Mouse (Mus musculus) spleen, adult 2 months (tissue): ENCODE results near the gene 4933411K16Rik. TPM values are rescaled to one million over a fixed set of nuclear protein-coding genes. Genes with fewer than 3 reads are reported as not detected.

Experiments
- DNase-seq, 2 experiments: peaks; one replicate each; pipeline versions ENCODE4 v3.0.0 to v3.0.0-alpha.2; 2012 to 2021; ENCODE audit warnings: low spot score in 2 of 2, low read depth in 1 of 2
- H3K27ac ChIP-seq: fragments of 200-500 bp; 2 replicates; pipeline ENCODE4 v1.5.1; 2012; ENCODE audit warnings: low read length, inconsistent platforms; ENCODE audit not compliant: insufficient read depth
- H3K27me3 ChIP-seq: fragments of 200-500 bp; 2 replicates; pipeline ENCODE4 v1.6.1; 2012; ENCODE audit warnings: mild to moderate bottlenecking, moderate library complexity, low read length, inconsistent platforms; ENCODE audit not compliant: control insufficient read depth, insufficient read depth
- H3K36me3 ChIP-seq: fragments of 200-500 bp; 2 replicates; pipeline ENCODE4 v1.6.1; 2012; ENCODE audit warnings: mild to moderate bottlenecking, low read length, inconsistent platforms; ENCODE audit not compliant: control insufficient read depth, insufficient read depth
- H3K4me1 ChIP-seq: fragments of 200-500 bp; 2 replicates; pipeline ENCODE4 v1.6.1; 2011; ENCODE audit warnings: inconsistent platforms; ENCODE audit not compliant: control insufficient read depth, insufficient read depth, insufficient read length
- H3K4me3 ChIP-seq: fragments of 200-500 bp; 2 replicates; pipeline ENCODE4 v1.5.1; 2011; ENCODE audit warnings: mild to moderate bottlenecking, inconsistent platforms; ENCODE audit not compliant: insufficient read depth, insufficient read length; ENCODE audit errors: extremely low read depth
- CTCF ChIP-seq: fragments of 200-500 bp; IDR thresholded peaks from 2 replicates; pipeline ENCODE4 v1.5.1; 2011; ENCODE audit warnings: mild to moderate bottlenecking, inconsistent platforms; ENCODE audit not compliant: insufficient read depth, insufficient read length, insufficient replicate concordance; ENCODE audit errors: extremely low read depth
- POLR2A ChIP-seq: fragments of 200-500 bp; IDR thresholded peaks from 2 replicates; pipeline ENCODE4 v1.6.1; 2011; ENCODE audit warnings: low read depth, low read length, inconsistent platforms
- WGBS: fragments of 180-500 bp; shearing (Covaris S2); methylation state at CpG from one replicate; pipeline ENCODE4 v1.1.7; 2018; 5-methylcytosine and 5-hydroxymethylcytosine counted together
- polyA plus RNA-seq: library from polyadenylated mRNA; depleted of rRNA; stranded (reverse); fragments of >200 nt; gene quantifications from 2 replicates; pipeline ENCODE4 v1.2.3, GENCODE M21; 2012

Gene 4933411K16Rik
- polyA plus RNA-seq, 1 experiment, result 0.11 TPM

DNA sequence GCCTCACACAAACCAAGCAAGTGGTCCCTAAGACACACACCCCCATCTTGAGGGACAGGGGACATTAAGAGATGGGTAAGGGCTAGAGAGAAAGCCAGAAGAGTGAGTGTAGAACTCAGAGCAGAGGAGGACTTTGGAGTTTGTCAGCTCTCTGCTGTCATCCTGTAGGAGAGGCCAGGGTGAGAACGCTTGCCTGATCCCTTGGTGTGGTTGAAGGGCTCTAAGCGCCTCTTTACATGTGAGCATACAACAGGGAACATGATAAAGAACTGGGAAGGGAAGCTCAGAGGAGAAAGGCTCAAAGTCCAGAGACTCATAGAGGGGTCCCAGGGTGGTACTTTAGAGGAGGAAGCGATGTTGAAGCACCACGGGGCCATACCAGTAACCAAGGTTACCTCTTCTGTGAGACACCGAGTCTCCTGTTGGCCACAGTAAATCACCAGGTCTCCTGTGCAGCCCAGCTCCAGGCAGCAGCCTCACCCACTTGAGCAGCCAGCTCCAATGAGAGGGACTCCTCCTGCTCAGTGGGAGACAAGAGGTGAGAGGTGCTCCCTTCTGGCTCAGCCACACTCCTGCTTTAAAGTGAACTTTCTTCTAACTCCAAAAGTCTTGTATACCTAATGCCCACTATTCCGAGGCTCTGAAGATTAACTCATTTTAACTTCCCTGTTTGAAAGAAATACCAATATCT lies 4.8 kb downstream of the 4933411K16Rik start:
- 75% methylated on average over 6 of the region's 6 CpGs for WGBS
- H3K27me3 ChIP-seq, result no peaks in the 10 kb centered on the region
- TF ChIP-seq CTCF (no peak), POLR2A (no peak)
- no peaks in the 10 kb centered on the region for H3K4me1 ChIP-seq
- H3K36me3 ChIP-seq, result no peaks in the 10 kb centered on the region
- DNase-seq, result no peak
- no peak overlapping the region for H3K4me3 ChIP-seq
- no peak overlapping the region for H3K27ac ChIP-seq

DNA sequence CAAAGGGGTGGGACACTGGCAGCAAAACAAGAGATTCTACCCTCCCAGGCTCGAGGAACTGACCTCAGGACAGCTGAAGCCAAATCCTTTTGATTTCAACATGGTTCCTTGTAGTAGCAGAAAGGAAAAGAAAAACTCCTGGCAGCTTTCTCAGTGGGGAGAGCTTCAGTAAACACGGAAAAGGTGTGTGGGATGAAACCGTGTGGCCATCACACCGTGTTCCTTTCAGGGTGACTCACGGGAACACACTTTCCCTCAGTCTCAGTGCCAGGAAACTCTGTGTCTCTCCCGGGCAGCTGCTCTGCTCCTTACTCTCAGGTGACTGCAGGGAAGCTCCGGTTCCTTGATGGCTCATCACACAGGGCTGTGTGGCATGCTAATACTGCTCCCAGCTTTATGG lies 6.4 kb downstream of the 4933411K16Rik start:
- Histone ChIP-seq H3K4me1 (no peaks in the 10 kb centered on the region), H3K36me3 (no peaks in the 10 kb centered on the region), H3K4me3 (no peak overlapping the region), H3K27me3 (no peaks in the 10 kb centered on the region), H3K27ac (no peak overlapping the region)
- TF ChIP-seq POLR2A, result no peak
- TF ChIP-seq CTCF, result no peak
- no peak for DNase-seq
- 68% methylated on average over 7 of the region's 7 CpGs for WGBS

DNA sequence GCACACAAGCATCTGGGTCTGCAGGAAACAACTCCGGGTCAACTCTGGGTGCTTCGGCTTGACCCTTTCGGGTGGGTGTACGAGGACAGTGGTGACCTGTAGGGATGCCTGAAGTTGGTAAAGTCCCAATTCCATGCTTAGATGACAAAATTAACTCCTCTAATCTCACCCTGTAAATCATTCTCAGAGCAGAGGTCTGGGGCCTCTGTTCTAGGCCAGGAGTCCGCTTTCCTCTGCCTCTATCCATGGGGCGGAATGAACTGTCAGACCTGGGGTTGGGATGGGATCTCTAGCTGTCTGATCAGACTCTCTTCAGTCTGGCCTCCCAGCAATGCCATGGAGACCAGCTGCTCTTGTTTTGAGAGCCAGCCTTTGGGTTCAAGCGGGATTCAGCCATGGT lies 9.4 kb downstream of the 4933411K16Rik start:
- WGBS, result 93% methylated on average over 7 of the region's 7 CpGs
- H3K4me1 ChIP-seq, result no peaks in the 10 kb centered on the region
- H3K36me3 ChIP-seq, result no peaks in the 10 kb centered on the region
- H3K4me3 ChIP-seq, result no peak overlapping the region
- no peaks in the 10 kb centered on the region for H3K27me3 ChIP-seq
- H3K27ac ChIP-seq, result no peak overlapping the region
- no peak for DNase-seq
- TF ChIP-seq CTCF (no peak), POLR2A (no peak)

DNA sequence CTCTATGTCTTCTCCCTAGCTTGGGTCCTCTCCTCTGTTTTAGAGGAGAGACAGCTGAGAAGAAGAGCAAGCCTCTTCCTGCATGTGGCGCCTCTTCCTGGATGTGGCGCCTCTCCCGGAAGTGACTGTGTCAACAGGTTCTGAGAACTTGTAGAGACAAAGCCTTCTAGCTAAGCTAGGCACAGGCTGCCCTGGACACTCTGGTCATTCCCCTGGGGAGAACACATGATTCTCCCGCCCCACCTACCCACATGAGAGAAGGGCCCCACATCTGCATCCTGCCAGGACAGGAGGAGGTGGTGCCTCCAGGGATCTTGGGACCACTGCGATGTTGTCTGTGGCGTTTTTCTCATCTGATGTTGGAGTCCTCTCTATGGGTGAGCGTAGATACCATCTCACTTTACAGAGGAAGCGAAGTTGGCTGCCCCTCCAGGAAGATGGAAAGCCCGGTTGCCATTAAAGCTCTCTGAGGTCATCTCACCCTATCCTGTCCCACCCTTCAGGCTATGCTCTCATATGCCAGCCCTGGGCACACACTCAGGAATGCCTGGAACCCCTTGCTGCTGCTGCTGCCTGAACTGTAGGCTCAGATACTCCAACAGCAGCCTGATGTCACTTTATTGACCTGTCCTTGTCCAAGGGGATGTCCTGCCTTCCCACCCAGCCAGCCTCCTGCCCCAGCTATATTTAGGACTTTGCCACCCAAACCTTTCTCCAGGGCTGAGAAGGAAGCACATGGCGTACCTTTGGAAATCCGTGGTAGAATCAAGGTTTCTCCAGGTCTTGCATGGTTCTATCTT lies 16.6 kb downstream of the 4933411K16Rik start:
- DNase-seq, result no peak
- no peak overlapping the region for H3K4me3 ChIP-seq
- TF ChIP-seq CTCF (no peak), POLR2A (no peak)
- H3K27me3 ChIP-seq, result no peaks in the 10 kb centered on the region
- H3K4me1 ChIP-seq, result no peaks in the 10 kb centered on the region
- WGBS, result 60% methylated on average over 11 of the region's 11 CpGs
- no peaks in the 10 kb centered on the region for H3K36me3 ChIP-seq
- no peak overlapping the region for H3K27ac ChIP-seq

DNA sequence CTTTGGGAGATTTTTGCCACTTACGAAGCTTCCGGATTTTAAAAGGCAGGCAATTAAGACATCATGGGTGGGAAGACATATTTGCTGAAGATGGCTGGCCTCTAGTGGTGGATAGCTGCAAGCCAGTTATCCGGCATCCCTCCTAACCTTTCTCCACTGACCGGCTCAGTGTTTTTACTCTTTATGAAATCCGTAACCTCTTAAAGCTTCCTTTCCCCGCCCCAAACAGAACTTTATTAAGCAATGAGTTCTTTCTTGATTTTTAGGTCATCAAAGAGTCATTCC lies 17.1 kb downstream of the 4933411K16Rik start:
- no peaks in the 10 kb centered on the region for H3K4me1 ChIP-seq
- no peak for TF ChIP-seq CTCF
- TF ChIP-seq POLR2A, result no peak
- DNase-seq, result no peak
- H3K36me3 ChIP-seq, result no peaks in the 10 kb centered on the region
- H3K4me3 ChIP-seq, result no peak overlapping the region
- no peaks in the 10 kb centered on the region for H3K27me3 ChIP-seq
- WGBS, result 81% methylated on average over 6 of the region's 6 CpGs
- H3K27ac ChIP-seq, result no peak overlapping the region

DNA sequence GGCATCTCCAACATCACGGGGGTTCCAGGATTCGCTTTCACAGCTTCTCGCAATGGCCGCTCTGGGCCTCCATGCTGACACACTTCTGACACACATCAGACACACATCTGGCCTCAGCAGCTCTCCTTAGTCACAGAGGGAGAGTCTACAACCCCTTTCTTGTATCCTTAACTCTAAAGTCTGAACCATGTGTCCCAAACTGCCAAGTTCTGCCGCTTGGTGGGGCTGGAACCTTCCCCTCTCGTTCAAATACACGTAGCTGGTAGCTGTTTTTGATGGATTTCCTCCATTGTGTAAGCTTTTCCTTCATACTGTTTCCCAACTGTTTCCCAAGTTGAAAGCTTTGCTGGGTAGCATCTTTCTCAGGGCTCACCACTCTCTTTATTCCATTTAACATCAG lies 19.2 kb downstream of the 4933411K16Rik start:
- Histone ChIP-seq H3K27me3 (no peaks in the 10 kb centered on the region), H3K36me3 (no peaks in the 10 kb centered on the region), H3K4me3 (no peak overlapping the region), H3K4me1 (no peaks in the 10 kb centered on the region), H3K27ac (no peak overlapping the region)
- no peak for DNase-seq
- WGBS, result 87% methylated on average over 7 of the region's 7 CpGs
- no peak for TF ChIP-seq CTCF
- TF ChIP-seq POLR2A, result no peak
